Mouse (Mus musculus): ENCODE measurements at regions not wholly inside any gene's neighbourhood (a gene's known extent, or its start where the extent isn't known, plus 50 kb on each side); places are given as distances from the start of the nearest gene placed in this dataset.

GRCm38 (mm10) chr8:82473266-82473665 lies 70.2 kb upstream of the Il15 start:
- peak; percentile 17 for DNase-seq (ENCODE audit: low spot score)

GRCm38 (mm10) chr8:82471825-82472224 lies 68.8 kb upstream of the Il15 start:
- DNase-seq (ENCODE audit: low spot score) = no peak

GRCm38 (mm10) chr8:82469824-82470223 lies 66.8 kb upstream of the Il15 start:
- no peak for DNase-seq (ENCODE audit: low spot score)

GRCm38 (mm10) chr8:82462841-82463240 lies 59.8 kb upstream of the Il15 start:
- no peak for DNase-seq (ENCODE audit: low spot score)

GRCm38 (mm10) chr8:82459007-82459406 lies 56.0 kb upstream of the Il15 start:
- no peak for DNase-seq (ENCODE audit: low spot score)

GRCm38 (mm10) chr8:82454056-82454455 lies 51.0 kb upstream of the Il15 start:
- no peak for DNase-seq (ENCODE audit: low spot score)

Data from urinary bladder, postnatal 14 days (tissue).